Mouse (Mus musculus): ENCODE data around the gene Tinagl1.

Tinagl1 gene

GRCm38 (mm10) chr4:130177536-130177935, 2.6 kb upstream of the Tinagl1 start:
- no peak for DNase-seq (ENCODE audit: low spot score in 2 of 2)

GRCm38 (mm10) chr4:130177087-130177486, 2.2 kb upstream of the Tinagl1 start:
- DNase-seq (ENCODE audit: low spot score in 2 of 2) = no peak

GRCm38 (mm10) chr4:130176156-130176720, 1.3 kb upstream of the Tinagl1 start:
- no peak for DNase-seq (ENCODE audit: low spot score in 2 of 2)

GRCm38 (mm10) chr4:130174335-130175031, 439 bp downstream of the Tinagl1 start:
- no peak for DNase-seq (ENCODE audit: low spot score in 2 of 2)

- DNase-seq (ENCODE audit: low spot score in 2 of 2) = no peak
Measured at GRCm38 (mm10) chr4:130173911-130174311, 1.0 kb downstream of the Tinagl1 start.

- no peak for DNase-seq (ENCODE audit: low spot score in 2 of 2)
Measured at GRCm38 (mm10) chr4:130173060-130173822, 1.7 kb downstream of the Tinagl1 start.

- no peak for DNase-seq (ENCODE audit: low spot score in 2 of 2)
Measured at GRCm38 (mm10) chr4:130171951-130172765, 2.8 kb downstream of the Tinagl1 start.

GRCm38 (mm10) chr4:130170362-130170761, 4.6 kb downstream of the Tinagl1 start:
- DNase-seq (ENCODE audit: low spot score in 2 of 2) = no peak

GRCm38 (mm10) chr4:130169411-130169971, 5.4 kb downstream of the Tinagl1 start:
- no peak for DNase-seq (ENCODE audit: low spot score in 2 of 2)

- no peak for DNase-seq (ENCODE audit: low spot score in 2 of 2)
Measured at GRCm38 (mm10) chr4:130168280-130169183, 6.4 kb downstream of the Tinagl1 start.

- no peak for DNase-seq (ENCODE audit: low spot score in 2 of 2)
Measured at GRCm38 (mm10) chr4:130167814-130168213, 7.1 kb downstream of the Tinagl1 start.

GRCm38 (mm10) chr4:130167321-130167720, 7.6 kb downstream of the Tinagl1 start:
- DNase-seq (ENCODE audit: low spot score in 2 of 2) = no peak

- no peak for DNase-seq (ENCODE audit: low spot score in 2 of 2)
Measured at GRCm38 (mm10) chr4:130166592-130166991, 8.3 kb downstream of the Tinagl1 start.

GRCm38 (mm10) chr4:130166061-130166460, 8.9 kb downstream of the Tinagl1 start:
- DNase-seq (ENCODE audit: low spot score in 2 of 2) = no peak

- DNase-seq (ENCODE audit: low spot score in 2 of 2) = no peak
Measured at GRCm38 (mm10) chr4:130164121-130164520, 10.8 kb downstream of the Tinagl1 start.

GRCm38 (mm10) chr4:130163391-130163861, 11.5 kb downstream of the Tinagl1 start:
- DNase-seq (ENCODE audit: low spot score in 2 of 2) = no peak

- DNase-seq (ENCODE audit: low spot score in 2 of 2) = no peak
Measured at GRCm38 (mm10) chr4:130161349-130161748, 13.6 kb downstream of the Tinagl1 start.

- DNase-seq (ENCODE audit: low spot score in 2 of 2) = no peak
Measured at GRCm38 (mm10) chr4:130156812-130157371, 18.0 kb downstream of the Tinagl1 start.

GRCm38 (mm10) chr4:130154250-130154649, 20.7 kb downstream of the Tinagl1 start:
- DNase-seq (ENCODE audit: low spot score in 2 of 2) = no peak

GRCm38 (mm10) chr4:130148405-130148804, 26.5 kb downstream of the Tinagl1 start:
- no peak for DNase-seq (ENCODE audit: low spot score in 2 of 2)

Data from natural killer cell, adult 2 months (primary cell).